Mouse (Mus musculus) G1E (cell line): ENCODE data around the gene Ccdc146. TPM values are rescaled to one million over a fixed set of nuclear protein-coding genes. Genes with fewer than 3 reads are reported as not detected.

Experiments used
- ATAC-seq: 2 replicates; pipeline ENCODE4 v1.8.0; 2016; ENCODE audit warnings: mild to moderate bottlenecking; ENCODE audit not compliant: insufficient number of reproducible peaks, poor library complexity, low FRiP score, severe bottlenecking; ENCODE audit errors: extremely low read depth
- DNase-seq: peaks from one replicate; pipeline ENCODE4 v3.0.0; 2012; ENCODE audit warnings: low spot score
- H3K27me3 ChIP-seq: 2 replicates; pipeline ENCODE4 v1.6.1; 2012; ENCODE audit warnings: mild to moderate bottlenecking, low read length, inconsistent platforms; ENCODE audit not compliant: insufficient read depth
- H3K36me3 ChIP-seq: replicated peaks from 2 replicates; pipeline ENCODE3; 2012; ENCODE audit warnings: mild to moderate bottlenecking, inconsistent platforms
- H3K4me1 ChIP-seq: 2 replicates; pipeline ENCODE4 v1.6.1; 2012; ENCODE audit warnings: low read depth, low read length, inconsistent platforms, mixed read lengths; ENCODE audit not compliant: insufficient read depth
- H3K4me3 ChIP-seq: 2 replicates; pipeline ENCODE4 v1.5.1; 2012; ENCODE audit warnings: low read depth, mild to moderate bottlenecking, inconsistent platforms, low read length, moderate library complexity, mixed read lengths
- H3K9me3 ChIP-seq: replicated peaks from 2 replicates; pipeline ENCODE4 v1.6.1; 2012; ENCODE audit warnings: inconsistent platforms
- CTCF ChIP-seq: IDR thresholded peaks from 2 replicates; pipeline ENCODE4 v1.5.1; 2012; ENCODE audit warnings: low read depth, low read length, inconsistent platforms, mixed read lengths
- GATA1 ChIP-seq: IDR thresholded peaks from 2 replicates; pipeline ENCODE4 v1.6.1; 2012; ENCODE audit warnings: borderline replicate concordance, low read length, inconsistent platforms, mixed read lengths
- GATA2 ChIP-seq: IDR thresholded peaks from 2 replicates; pipeline ENCODE4 v1.6.1; 2012; ENCODE audit warnings: low read depth, low read length, inconsistent platforms, borderline replicate concordance
- POLR2AphosphoS5 ChIP-seq: IDR thresholded peaks from 2 replicates; pipeline ENCODE4 v1.6.1; 2012; ENCODE audit warnings: low read depth, low read length, inconsistent platforms; ENCODE audit not compliant: insufficient replicate concordance
- TAL1 ChIP-seq: conservative IDR thresholded peaks from 2 replicates; pipeline ENCODE4 v1.6.1; 2012; ENCODE audit warnings: low read depth, low read length, inconsistent platforms, mixed read lengths
- polyA plus RNA-seq: library from polyadenylated mRNA; stranded (reverse); fragments of >175 nt; gene quantifications from 2 replicates; pipeline ENCODE4 v1.2.3, GENCODE M21; 2012
- total RNA-seq, 2 experiments: library from RNA; stranded (forward) in 1 of 2; stranded (reverse) in 1 of 2; fragments of 200-1000 nt in 1 of 2; fragments of >200 nt in 1 of 2; fragmentation: Nextera tagmentation in 1 of 2; gene quantifications; 2 replicates each; pipeline ENCODE4 v1.2.3; 2014 to 2017

Ccdc146 gene
- total and polyA plus RNA-seq, 3 experiments, result 0.22 TPM; not detected in 2

DNA sequence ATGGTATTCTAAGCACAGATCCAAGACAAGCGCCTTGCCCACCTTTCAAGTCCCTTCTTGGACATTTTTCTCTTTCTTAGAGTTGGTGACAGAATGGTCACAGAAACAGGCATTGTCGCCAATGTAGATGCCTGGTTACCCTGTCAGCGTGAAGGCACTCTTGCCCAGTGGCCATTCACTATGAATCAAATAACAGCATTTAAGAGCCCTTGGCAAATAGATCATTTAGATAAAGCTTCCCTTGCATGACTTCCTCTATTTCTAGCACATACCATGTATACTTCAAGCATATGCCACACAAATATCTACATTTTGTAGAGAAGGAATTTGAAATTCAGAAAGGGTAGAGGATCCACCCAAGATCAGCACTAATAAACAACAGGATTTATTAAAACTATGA is 11.2 kb downstream of the Ccdc146 start:
- Histone ChIP-seq H3K36me3 (no peaks in the 10 kb centered on the region), H3K4me1 (peaks cover 31% of the 10 kb centered on the region), H3K4me3 (no peak overlapping the region), H3K27me3 (no peaks in the 10 kb centered on the region), H3K9me3 (peaks cover 7% of the 10 kb centered on the region)
- DNase-seq (no peak), ATAC-seq (no peak)
- no peak for TF ChIP-seq GATA1
- no peak for TF ChIP-seq POLR2AphosphoS5
- TF ChIP-seq TAL1, result no peak
- no peak for TF ChIP-seq GATA2
- no peak for TF ChIP-seq CTCF

- Histone ChIP-seq H3K9me3 (peaks cover 7% of the 10 kb centered on the region), H3K4me1 (peaks cover 31% of the 10 kb centered on the region), H3K36me3 (no peaks in the 10 kb centered on the region), H3K4me3 (no peak overlapping the region), H3K27me3 (no peaks in the 10 kb centered on the region)
- ATAC-seq (no peak), DNase-seq (no peak)
- no peak for TF ChIP-seq GATA1
- TF ChIP-seq POLR2AphosphoS5, result no peak
Observed at GRCm38 (mm10) chr5:21412056-21412455, 12.4 kb downstream of the Ccdc146 start.

DNA sequence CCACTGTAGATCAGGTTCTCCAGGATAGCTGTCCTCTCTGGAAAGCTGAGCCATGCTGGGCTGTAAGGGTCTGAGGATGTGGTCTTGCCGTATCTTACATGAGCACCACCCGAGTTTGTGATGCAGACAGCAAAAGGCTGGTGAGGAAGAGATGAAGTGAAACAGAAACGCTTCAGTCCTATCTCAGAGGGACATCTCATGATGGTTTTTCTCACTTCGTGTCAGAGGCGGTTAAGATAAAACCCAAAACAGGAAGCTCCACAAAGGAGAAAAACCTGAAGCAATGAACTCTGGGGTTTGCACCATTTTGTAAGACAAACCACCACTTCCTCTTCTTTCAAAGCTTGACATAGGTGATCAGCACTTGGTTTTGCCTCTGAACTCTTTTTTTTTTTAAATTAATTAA is 13.2 kb downstream of the Ccdc146 start:
- Histone ChIP-seq H3K4me3 (no peak overlapping the region; the same call in 1 of the 2 replicates), H3K4me1 (peaks cover 31% of the 10 kb centered on the region), H3K9me3 (peaks cover 7% of the 10 kb centered on the region), H3K36me3 (no peaks in the 10 kb centered on the region), H3K27me3 (no peaks in the 10 kb centered on the region)
- peak; percentile 80 for ATAC-seq
- DNase-seq, result peak; percentile 33
- TF ChIP-seq CTCF (no peak), GATA2 (no peak), TAL1 (0 out of 2 replicates have a peak, but pooled peaks have one; percentile 11)

GRCm38 (mm10) chr5:21395205-21395840 is 29.2 kb downstream of the Ccdc146 start:
- DNase-seq (no peak), ATAC-seq (peak; percentile 63)
- Histone ChIP-seq H3K4me1 (peaks cover 3% of the 10 kb centered on the region), H3K9me3 (no peaks in the 10 kb centered on the region), H3K36me3 (no peaks in the 10 kb centered on the region), H3K27me3 (peaks cover 3% of the 10 kb centered on the region; the same call in 1 of the 2 replicates), H3K4me3 (no peak overlapping the region)
- TF ChIP-seq GATA1, result no peak
- no peak for TF ChIP-seq POLR2AphosphoS5
- no peak for TF ChIP-seq GATA2
- no peak for TF ChIP-seq CTCF
- no peak for TF ChIP-seq TAL1

DNA sequence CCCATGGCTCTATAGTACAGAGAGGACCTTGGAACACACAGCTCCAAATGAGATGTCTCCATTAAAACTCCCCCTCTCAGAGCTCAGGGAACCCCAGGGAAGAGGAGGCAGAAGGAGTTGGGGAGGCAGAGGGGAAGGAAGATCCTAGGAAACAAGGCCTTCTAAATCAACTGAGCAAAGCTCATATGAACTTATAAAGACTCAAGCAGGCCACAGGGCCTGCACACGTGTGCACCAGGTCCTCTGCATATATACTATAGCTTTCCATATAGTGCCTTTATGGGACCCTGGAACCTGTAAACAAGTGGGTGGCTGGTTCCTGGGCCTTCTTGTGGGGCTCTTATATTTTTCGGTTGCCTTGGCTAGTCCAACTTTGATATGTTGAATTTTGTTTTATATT is 29.9 kb downstream of the Ccdc146 start:
- no peaks in the 10 kb centered on the region for H3K9me3 ChIP-seq

DNA sequence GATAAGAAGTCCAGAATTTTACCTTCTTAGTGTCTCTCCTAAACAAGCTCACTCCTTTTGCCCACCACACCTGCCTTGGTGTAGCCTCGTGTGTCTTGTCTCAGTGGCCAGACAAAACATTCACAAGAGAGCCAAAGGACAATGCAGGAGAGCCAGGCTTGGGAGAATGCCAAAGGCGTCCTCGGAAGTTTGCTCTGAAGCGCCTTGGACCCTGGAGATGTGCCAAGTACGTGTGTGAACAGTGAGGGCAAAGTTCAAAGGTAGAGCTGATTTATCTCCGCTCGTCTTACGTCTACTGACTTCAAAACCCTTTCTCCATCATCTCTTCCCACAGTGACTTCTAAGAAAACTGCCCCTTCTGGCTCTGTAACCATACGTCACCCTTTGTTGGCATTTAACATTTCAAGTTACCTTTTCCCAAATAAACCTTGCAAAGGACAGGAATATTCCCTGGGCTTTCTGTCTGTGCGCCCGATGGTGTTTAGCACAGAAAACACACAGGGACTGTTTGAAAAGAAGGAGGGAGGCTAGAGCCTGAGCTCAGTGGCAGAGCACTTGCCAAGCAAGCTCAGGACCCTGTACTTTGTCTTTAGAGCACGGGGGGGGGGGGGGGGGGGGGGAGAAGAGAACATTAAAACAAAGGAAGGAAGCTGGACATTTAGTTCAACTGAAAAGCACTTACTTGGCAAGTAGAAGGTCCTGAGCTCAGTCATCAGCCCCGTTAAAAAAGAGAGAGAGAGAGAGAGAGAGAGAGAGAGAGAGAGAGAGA is 32.7 kb downstream of the Ccdc146 start:
- TF ChIP-seq TAL1, result no peak
- no peak for TF ChIP-seq CTCF
- TF ChIP-seq POLR2AphosphoS5, result no peak
- no peak for TF ChIP-seq GATA1
- no peak for TF ChIP-seq GATA2

More for the DNA sequence above, 29.9 kb downstream of the Ccdc146 start:
- no peaks in the 10 kb centered on the region for H3K36me3 ChIP-seq
- no peak overlapping the region for H3K4me3 ChIP-seq
- DNase-seq (no peak), ATAC-seq (no peak)
- TF ChIP-seq POLR2AphosphoS5 (no peak), GATA1 (no peak), GATA2 (no peak), CTCF (no peak), TAL1 (no peak)
- H3K27me3 ChIP-seq, result peaks cover 3% of the 10 kb centered on the region; the same call in 1 of the 2 replicates
- peaks cover 3% of the 10 kb centered on the region for H3K4me1 ChIP-seq

More for the DNA sequence above, 32.7 kb downstream of the Ccdc146 start:
- H3K4me1 ChIP-seq, result peaks cover 3% of the 10 kb centered on the region
- peaks cover 3% of the 10 kb centered on the region; the same call in 1 of the 2 replicates for H3K27me3 ChIP-seq
- no peaks in the 10 kb centered on the region for H3K36me3 ChIP-seq
- DNase-seq (no peak), ATAC-seq (no peak)
- no peaks in the 10 kb centered on the region for H3K9me3 ChIP-seq
- no peak overlapping the region for H3K4me3 ChIP-seq
